Mouse (Mus musculus) kidney, adult 2 months (tissue): Measurements from ENCODE around the gene Arhgap31. TPM values are rescaled to one million over a fixed set of nuclear protein-coding genes. Genes with fewer than 3 reads are reported as not detected.

ENCODE experiments used
- DNase-seq: peaks from one replicate; pipeline ENCODE4 v3.0.0; 2021
- H3K27ac ChIP-seq: fragments of 200-500 bp; 2 replicates; pipeline ENCODE4 v1.5.1; 2012; ENCODE audit warnings: low read depth, low read length, control low read depth, inconsistent platforms; ENCODE audit not compliant: insufficient read depth
- H3K27me3 ChIP-seq: fragments of 200-500 bp; replicated peaks from 2 replicates; pipeline ENCODE4 v1.6.1; 2012; ENCODE audit warnings: mild to moderate bottlenecking, moderate library complexity, low read length, inconsistent platforms; ENCODE audit not compliant: control insufficient read depth, insufficient read depth
- H3K36me3 ChIP-seq: fragments of 200-500 bp; 2 replicates; pipeline ENCODE4 v1.6.1; 2012; ENCODE audit warnings: mild to moderate bottlenecking, moderate library complexity, low read length, inconsistent platforms; ENCODE audit not compliant: control insufficient read depth, insufficient read depth
- H3K4me1 ChIP-seq: fragments of 200-500 bp; 2 replicates; pipeline ENCODE4 v1.6.1; 2011; ENCODE audit warnings: low read length; ENCODE audit not compliant: control insufficient read depth, insufficient read depth
- H3K4me3 ChIP-seq: fragments of 200-500 bp; 2 replicates; pipeline ENCODE4 v1.5.1; 2011; ENCODE audit warnings: mild to moderate bottlenecking, low read depth, low read length, control low read depth; ENCODE audit not compliant: insufficient read depth
- CTCF ChIP-seq: fragments of 200-500 bp; conservative IDR thresholded peaks from 2 replicates; pipeline ENCODE4 v1.5.1; 2011; ENCODE audit warnings: low read depth, mild to moderate bottlenecking, control low read depth, low read length, moderate library complexity, mixed read lengths; ENCODE audit not compliant: insufficient read depth, insufficient read length
- POLR2A ChIP-seq: fragments of 200-500 bp; IDR thresholded peaks from one replicate; pipeline ENCODE4 v1.6.1; 2011; ENCODE audit warnings: low read depth, low read length, control low read depth
- WGBS: fragments of 180-500 bp; shearing (Covaris S2); methylation state at CpG from one replicate; pipeline ENCODE4 v1.1.7; 2018; 5-methylcytosine and 5-hydroxymethylcytosine counted together
- polyA plus RNA-seq: library from polyadenylated mRNA; depleted of rRNA; stranded (reverse); fragments of >200 nt; gene quantifications from 2 replicates; pipeline ENCODE4 v1.2.3, GENCODE M21; 2012

Gene Arhgap31
- polyA plus RNA-seq, 1 experiment: 6.9 TPM

DNA sequence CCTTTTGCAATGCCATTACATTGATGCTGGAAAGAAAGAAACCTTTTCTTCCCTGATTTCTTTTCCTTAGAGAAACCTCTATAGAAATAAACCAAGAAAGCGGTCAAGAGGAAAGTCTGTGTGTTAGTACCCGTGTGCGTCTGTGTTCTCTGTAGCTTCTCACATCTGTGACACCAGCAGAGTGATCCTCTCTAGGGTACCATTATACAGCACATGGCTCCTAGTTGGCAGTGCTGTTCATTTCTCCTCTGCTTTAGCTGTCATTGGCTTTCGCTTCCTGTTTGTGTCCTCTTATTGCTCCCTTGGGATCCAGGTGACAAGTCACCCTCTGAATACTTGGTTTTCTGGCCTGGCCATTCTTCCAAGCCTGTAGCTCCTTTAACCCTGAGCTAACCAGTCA is 125.5 kb downstream of the Arhgap31 start:
- no peaks in the 10 kb centered on the region for H3K27me3 ChIP-seq
- TF ChIP-seq POLR2A: no peak
- 81% methylated on average over 4 of the region's 4 CpGs for WGBS
- peaks cover 6% of the 10 kb centered on the region for H3K36me3 ChIP-seq
- no peaks in the 10 kb centered on the region for H3K4me1 ChIP-seq
- H3K4me3 ChIP-seq: no peak overlapping the region
- no peak overlapping the region for H3K27ac ChIP-seq
- DNase-seq: no peak

DNA sequence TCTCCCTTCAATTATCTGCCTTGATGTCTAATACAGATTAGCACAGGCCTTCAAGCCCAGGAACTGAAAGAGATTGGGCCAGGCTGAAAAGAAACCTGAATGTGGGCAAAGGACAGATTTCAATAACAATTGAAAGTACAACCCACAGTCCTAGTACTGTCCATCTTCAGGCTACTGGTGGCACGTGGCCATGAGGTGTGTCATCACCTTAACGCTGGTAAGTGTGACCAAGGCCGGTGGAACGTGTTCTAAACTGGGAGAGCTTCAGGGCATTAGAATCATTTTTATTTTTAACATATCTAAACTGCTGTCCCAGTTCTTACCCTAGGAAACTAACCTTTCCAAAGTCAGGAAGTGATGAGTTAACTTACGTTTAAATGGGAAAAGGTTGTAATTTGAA is 125.9 kb downstream of the Arhgap31 start:
- H3K27me3 ChIP-seq: no peaks in the 10 kb centered on the region
- no peaks in the 10 kb centered on the region for H3K4me1 ChIP-seq
- H3K4me3 ChIP-seq: no peak overlapping the region
- no peak for DNase-seq
- H3K27ac ChIP-seq: no peak overlapping the region
- WGBS: 92% methylated on average over 5 of the region's 5 CpGs
- peaks cover 6% of the 10 kb centered on the region for H3K36me3 ChIP-seq
- TF ChIP-seq POLR2A (no peak), CTCF (no peak)

GRCm38 (mm10) chr16:38585186-38585585 is 127.9 kb downstream of the Arhgap31 start:
- no peaks in the 10 kb centered on the region for H3K4me1 ChIP-seq
- no peaks in the 10 kb centered on the region for H3K27me3 ChIP-seq
- H3K4me3 ChIP-seq: no peak overlapping the region
- DNase-seq: no peak
- WGBS: 92% methylated on average over 5 of the region's 5 CpGs
- H3K27ac ChIP-seq: no peak overlapping the region
- H3K36me3 ChIP-seq: peaks cover 6% of the 10 kb centered on the region; the same call in 1 of the 2 replicates
- TF ChIP-seq POLR2A (no peak), CTCF (no peak)

DNA sequence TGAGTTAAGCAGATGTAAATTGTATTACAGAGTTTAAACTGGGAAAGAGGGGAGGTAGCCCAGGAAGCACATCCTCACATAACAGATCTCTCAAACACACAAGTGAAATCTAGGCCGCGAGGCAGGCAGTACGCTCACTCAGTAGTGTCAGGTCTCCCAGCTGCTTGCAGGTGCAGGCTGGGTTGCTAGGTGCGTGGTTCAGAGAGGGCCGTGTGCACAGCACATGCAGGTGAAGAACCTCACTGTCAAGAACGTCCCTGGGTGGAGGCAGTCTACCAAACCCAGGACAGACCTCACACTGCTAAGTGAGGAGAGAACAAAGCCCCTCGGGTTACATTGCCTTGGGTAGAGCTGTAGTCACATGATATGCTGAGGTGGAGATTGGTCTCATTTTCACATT is 128.3 kb downstream of the Arhgap31 start:
- Histone ChIP-seq H3K4me3 (no peak overlapping the region), H3K27ac (no peak overlapping the region), H3K27me3 (no peaks in the 10 kb centered on the region), H3K4me1 (no peaks in the 10 kb centered on the region), H3K36me3 (peaks cover 6% of the 10 kb centered on the region; the same call in 1 of the 2 replicates)
- 84% methylated on average over 7 of the region's 7 CpGs for WGBS
- no peak for DNase-seq
- no peak for TF ChIP-seq POLR2A
- TF ChIP-seq CTCF: no peak

GRCm38 (mm10) chr16:38571481-38571880 is 141.6 kb downstream of the Arhgap31 start:
- Histone ChIP-seq H3K27me3 (no peaks in the 10 kb centered on the region), H3K4me3 (no peak overlapping the region), H3K27ac (no peak overlapping the region), H3K36me3 (peaks cover 4% of the 10 kb centered on the region; the same call in 1 of the 2 replicates), H3K4me1 (no peaks in the 10 kb centered on the region)
- no peak for DNase-seq
- TF ChIP-seq CTCF (no peak), POLR2A (no peak)
- WGBS: 91% methylated on average over 3 of the region's 3 CpGs

- Histone ChIP-seq H3K4me1 (no peaks in the 10 kb centered on the region), H3K27me3 (no peaks in the 10 kb centered on the region), H3K27ac (no peak overlapping the region), H3K4me3 (no peak overlapping the region), H3K36me3 (peaks cover 2% of the 10 kb centered on the region; the same call in 1 of the 2 replicates)
- TF ChIP-seq POLR2A (no peak), CTCF (no peak)
- 96% methylated on average over 5 of the region's 5 CpGs for WGBS
- DNase-seq: no peak
Observed at GRCm38 (mm10) chr16:38568192-38568591, 144.9 kb downstream of the Arhgap31 start.

DNA sequence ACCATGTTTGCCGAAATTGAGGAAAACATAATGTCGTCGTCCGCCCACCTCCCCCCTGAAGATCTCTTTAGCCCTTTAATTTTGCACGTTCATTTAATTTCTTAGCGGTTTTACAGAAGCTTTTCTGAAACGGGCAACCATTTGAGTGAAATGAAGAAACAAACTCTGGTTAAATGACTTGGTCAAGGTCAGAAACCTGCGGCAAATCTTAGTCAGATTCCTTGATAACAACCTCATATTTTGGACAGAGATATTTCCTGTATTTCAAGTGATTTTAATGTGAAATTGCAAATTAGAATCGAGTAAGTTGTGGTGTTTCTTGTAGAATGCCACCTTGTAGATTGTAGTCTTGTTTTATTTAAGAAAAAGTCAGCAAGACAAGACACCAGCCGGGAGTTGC is 149.6 kb downstream of the Arhgap31 start:
- 14% methylated on average over 10 of the region's 10 CpGs for WGBS
- no peaks in the 10 kb centered on the region for H3K27me3 ChIP-seq
- DNase-seq: no peak
- peaks cover 2% of the 10 kb centered on the region; the same call in 1 of the 2 replicates for H3K36me3 ChIP-seq
- H3K4me3 ChIP-seq: peak overlapping the region; percentile 77; the same call in 1 of the 2 replicates
- H3K4me1 ChIP-seq: 0 out of 2 replicates have a peak, but pooled peaks cover 4% of the 10 kb centered on the region
- no peak for TF ChIP-seq POLR2A
- no peak for TF ChIP-seq CTCF
- no peak overlapping the region for H3K27ac ChIP-seq

GRCm38 (mm10) chr16:38562968-38563327 is 150.1 kb downstream of the Arhgap31 start:
- DNase-seq: no peak

More at GRCm38 (mm10) chr16:38562968-38563327, 150.1 kb downstream of the Arhgap31 start:
- Histone ChIP-seq H3K27ac (no peak overlapping the region; the same call in 1 of the 2 replicates), H3K36me3 (peaks cover 2% of the 10 kb centered on the region; the same call in 1 of the 2 replicates), H3K27me3 (no peaks in the 10 kb centered on the region), H3K4me1 (0 out of 2 replicates have a peak, but pooled peaks cover 4% of the 10 kb centered on the region), H3K4me3 (peak overlapping the region; percentile 77)
- TF ChIP-seq POLR2A: no peak
- TF ChIP-seq CTCF: no peak
- under 1% methylated on average over 25 of the region's 25 CpGs for WGBS
